Mouse (Mus musculus): ENCODE measurements at regions not wholly inside any gene's neighbourhood (a gene's known extent, or its start where the extent isn't known, plus 50 kb on each side); places are given as distances from the start of the nearest gene placed in this dataset.
A peak's percentile ranks its signal among the peaks of the same experiment; 100 is the strongest.

GRCm38 (mm10) chr10:120597320-120597887, 121.1 kb upstream of the Hmga2 start:
- no peak for DNase-seq
- TF ChIP-seq CTCF (IDR thresholded peaks at IDR 0.05; ENCODE audit: insufficient read depth, low read length) (no peak), POLR2A (IDR thresholded peaks at IDR 0.05; ENCODE audit: borderline replicate concordance, extremely low read depth, low read depth, low read length) (no peak)
- 44% methylated on average over 9 of the region's 9 CpGs for WGBS
- no peak overlapping the region for H3K4me3 ChIP-seq (replicated peaks; ENCODE audit: extremely low read depth, low read depth, low read length)
- no peaks in the 10 kb centered on the region for H3K4me1 ChIP-seq (ENCODE audit: control insufficient read depth, insufficient read depth, low read length)

- Histone ChIP-seq H3K4me3 (replicated peaks; ENCODE audit: extremely low read depth, low read depth, low read length) (no peak overlapping the region), H3K4me1 (ENCODE audit: control insufficient read depth, insufficient read depth, low read length) (no peaks in the 10 kb centered on the region)
- 81% methylated on average over 3 of the region's 3 CpGs for WGBS
- DNase-seq, result no peak
- no peak for TF ChIP-seq POLR2A (IDR thresholded peaks at IDR 0.05; ENCODE audit: borderline replicate concordance, extremely low read depth, low read depth, low read length)
- no peak for TF ChIP-seq CTCF (IDR thresholded peaks at IDR 0.05; ENCODE audit: insufficient read depth, low read length)
Observed at GRCm38 (mm10) chr10:120595145-120595544, 118.9 kb upstream of the Hmga2 start.

- H3K4me3 ChIP-seq (replicated peaks; ENCODE audit: extremely low read depth, low read depth, low read length), result no peak overlapping the region
- H3K4me1 ChIP-seq (ENCODE audit: control insufficient read depth, insufficient read depth, low read length), result no peaks in the 10 kb centered on the region
- TF ChIP-seq CTCF (IDR thresholded peaks at IDR 0.05; ENCODE audit: insufficient read depth, low read length) (no peak), POLR2A (IDR thresholded peaks at IDR 0.05; ENCODE audit: borderline replicate concordance, extremely low read depth, low read depth, low read length) (no peak)
- DNase-seq, result no peak
Observed at GRCm38 (mm10) chr10:120593876-120594275, 117.6 kb upstream of the Hmga2 start.

- 80% methylated on average over 2 of the region's 2 CpGs for WGBS
- Histone ChIP-seq H3K4me3 (replicated peaks; ENCODE audit: extremely low read depth, low read depth, low read length) (no peak overlapping the region), H3K4me1 (ENCODE audit: control insufficient read depth, insufficient read depth, low read length) (no peaks in the 10 kb centered on the region)
- no peak for DNase-seq
- TF ChIP-seq POLR2A (IDR thresholded peaks at IDR 0.05; ENCODE audit: borderline replicate concordance, extremely low read depth, low read depth, low read length) (no peak), CTCF (IDR thresholded peaks at IDR 0.05; ENCODE audit: insufficient read depth, low read length) (no peak)
Observed at GRCm38 (mm10) chr10:120589659-120590058, 113.4 kb upstream of the Hmga2 start.

GRCm38 (mm10) chr10:120587854-120588633, 111.8 kb upstream of the Hmga2 start:
- TF ChIP-seq POLR2A (IDR thresholded peaks at IDR 0.05; ENCODE audit: borderline replicate concordance, extremely low read depth, low read depth, low read length), result no peak
- TF ChIP-seq CTCF (IDR thresholded peaks at IDR 0.05; ENCODE audit: insufficient read depth, low read length), result no peak
- DNase-seq, result no peak
- Histone ChIP-seq H3K4me3 (replicated peaks; ENCODE audit: extremely low read depth, low read depth, low read length) (no peak overlapping the region), H3K4me1 (ENCODE audit: control insufficient read depth, insufficient read depth, low read length) (no peaks in the 10 kb centered on the region)
- WGBS, result 66% methylated on average over 8 of the region's 8 CpGs

GRCm38 (mm10) chr10:120587179-120587578, 110.9 kb upstream of the Hmga2 start:
- WGBS, result 77% methylated on average over 3 of the region's 3 CpGs
- peak; percentile 12 for DNase-seq
- no peaks in the 10 kb centered on the region for H3K4me1 ChIP-seq (ENCODE audit: control insufficient read depth, insufficient read depth, low read length)
- no peak overlapping the region for H3K4me3 ChIP-seq (replicated peaks; ENCODE audit: extremely low read depth, low read depth, low read length)
- no peak for TF ChIP-seq POLR2A (IDR thresholded peaks at IDR 0.05; ENCODE audit: borderline replicate concordance, extremely low read depth, low read depth, low read length)
- TF ChIP-seq CTCF (IDR thresholded peaks at IDR 0.05; ENCODE audit: insufficient read depth, low read length), result no peak

GRCm38 (mm10) chr10:120582497-120582896, 106.2 kb upstream of the Hmga2 start:
- no peak for TF ChIP-seq POLR2A (IDR thresholded peaks at IDR 0.05; ENCODE audit: borderline replicate concordance, extremely low read depth, low read depth, low read length)
- TF ChIP-seq CTCF (IDR thresholded peaks at IDR 0.05; ENCODE audit: insufficient read depth, low read length), result no peak
- H3K4me3 ChIP-seq (replicated peaks; ENCODE audit: extremely low read depth, low read depth, low read length), result no peak overlapping the region
- DNase-seq, result no peak
- no peaks in the 10 kb centered on the region for H3K4me1 ChIP-seq (ENCODE audit: control insufficient read depth, insufficient read depth, low read length)
- WGBS, result 18% methylated on average over 7 of the region's 7 CpGs

- WGBS, result 93% methylated on average over 6 of the region's 6 CpGs
Observed at GRCm38 (mm10) chr10:120581547-120581946, 105.3 kb upstream of the Hmga2 start.

GRCm38 (mm10) chr10:120576886-120577285, 100.6 kb upstream of the Hmga2 start:
- WGBS, result 71% methylated on average over 5 of the region's 5 CpGs
- no peak for TF ChIP-seq POLR2A (IDR thresholded peaks at IDR 0.05; ENCODE audit: borderline replicate concordance, extremely low read depth, low read depth, low read length)
- no peak for TF ChIP-seq CTCF (IDR thresholded peaks at IDR 0.05; ENCODE audit: insufficient read depth, low read length)
- Histone ChIP-seq H3K4me3 (replicated peaks; ENCODE audit: extremely low read depth, low read depth, low read length) (no peak overlapping the region), H3K4me1 (ENCODE audit: control insufficient read depth, insufficient read depth, low read length) (no peaks in the 10 kb centered on the region)
- no peak for DNase-seq

More at GRCm38 (mm10) chr10:120581547-120581946, 105.3 kb upstream of the Hmga2 start:
- no peak overlapping the region for H3K4me3 ChIP-seq (replicated peaks; ENCODE audit: extremely low read depth, low read depth, low read length)
- no peak for TF ChIP-seq CTCF (IDR thresholded peaks at IDR 0.05; ENCODE audit: insufficient read depth, low read length)
- no peak for TF ChIP-seq POLR2A (IDR thresholded peaks at IDR 0.05; ENCODE audit: borderline replicate concordance, extremely low read depth, low read depth, low read length)
- no peaks in the 10 kb centered on the region for H3K4me1 ChIP-seq (ENCODE audit: control insufficient read depth, insufficient read depth, low read length)
- DNase-seq, result no peak

GRCm38 (mm10) chr10:120576148-120576547, 99.9 kb upstream of the Hmga2 start:
- TF ChIP-seq POLR2A (IDR thresholded peaks at IDR 0.05; ENCODE audit: borderline replicate concordance, extremely low read depth, low read depth, low read length) (no peak), CTCF (IDR thresholded peaks at IDR 0.05; ENCODE audit: insufficient read depth, low read length) (no peak)
- no peak for DNase-seq
- no peak overlapping the region for H3K4me3 ChIP-seq (replicated peaks; ENCODE audit: extremely low read depth, low read depth, low read length)
- WGBS, result 67% methylated on average over 4 of the region's 4 CpGs
- no peaks in the 10 kb centered on the region for H3K4me1 ChIP-seq (ENCODE audit: control insufficient read depth, insufficient read depth, low read length)

Data from lung, adult 2 months (tissue).